Mouse (Mus musculus): ENCODE measurements around the gene Igsf21.
A peak's percentile ranks its signal among the peaks of the same experiment; 100 is the strongest.

Gene Igsf21

DNA sequence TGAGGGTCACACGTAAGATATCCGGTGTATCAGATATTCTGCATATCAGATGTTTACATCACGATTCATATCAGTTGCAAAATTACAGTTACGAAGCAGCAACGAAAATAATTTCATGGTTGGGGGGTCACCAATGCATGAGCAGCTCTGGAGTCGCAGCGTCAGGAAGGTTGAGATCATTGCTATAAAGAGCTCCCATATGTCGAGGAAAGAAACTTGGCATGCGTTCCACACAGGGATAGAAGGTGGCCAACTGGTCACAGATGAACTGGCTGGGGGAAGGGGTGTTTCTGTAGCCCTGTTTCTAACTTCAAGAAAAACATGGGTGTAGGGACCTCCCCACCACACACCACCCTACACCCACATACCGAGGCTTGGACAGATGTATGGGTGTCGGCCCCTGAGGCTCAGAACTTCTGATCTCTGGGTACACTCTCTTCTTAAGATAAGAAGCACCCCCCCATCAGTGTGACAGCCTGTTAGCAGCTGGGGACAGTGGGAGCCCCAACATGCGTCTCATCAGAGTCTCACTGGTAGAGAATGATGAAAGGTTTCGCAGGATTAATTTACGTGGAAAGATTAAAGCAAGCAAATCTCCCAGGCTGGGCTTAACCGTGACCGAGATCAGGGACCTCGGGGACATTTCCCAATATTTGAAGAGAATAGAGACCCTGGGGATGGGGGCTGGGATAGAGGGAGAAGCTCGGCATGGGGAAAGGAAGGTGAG lies 54.1 kb downstream of the Igsf21 start:
- no peak for DNase-seq

DNA sequence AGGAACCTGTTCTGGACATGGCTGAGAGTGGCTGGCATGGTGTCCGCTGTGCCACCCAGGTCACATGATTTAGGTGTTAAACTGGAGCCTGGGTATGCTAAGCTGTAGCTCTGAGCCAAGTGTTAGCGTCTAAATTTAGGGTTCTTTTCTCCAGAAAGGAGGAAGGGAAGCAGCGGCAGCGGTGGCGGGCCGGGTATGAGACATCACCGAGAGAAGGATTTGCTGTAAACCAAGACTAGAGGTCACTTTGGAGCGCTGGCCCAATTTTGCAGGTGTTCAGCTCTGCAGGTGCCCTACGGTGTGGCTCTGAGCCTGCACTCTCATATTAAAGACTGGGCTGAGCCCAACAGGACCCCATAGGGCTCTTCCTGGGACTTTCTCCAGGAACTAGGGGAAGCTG lies 57.0 kb downstream of the Igsf21 start:
- no peak for DNase-seq

DNA sequence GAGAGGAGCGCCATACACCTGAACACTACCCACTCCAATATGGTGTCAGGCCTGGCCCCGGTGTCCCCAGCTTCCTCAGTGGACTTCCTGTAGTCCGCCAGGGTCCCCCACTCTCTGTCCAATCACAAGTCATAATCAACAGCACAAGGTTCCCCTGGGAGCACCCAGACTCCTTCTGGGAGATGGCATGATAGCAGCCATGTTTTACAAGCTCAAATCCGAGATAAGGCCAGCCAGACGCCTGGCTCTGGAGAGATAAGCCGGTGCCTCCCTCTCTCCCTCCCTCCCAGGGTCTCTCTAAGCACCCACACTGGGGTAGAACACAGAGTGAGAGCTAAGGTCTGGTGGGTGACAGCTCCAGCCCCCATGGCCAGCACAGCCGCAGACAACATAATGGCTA lies 58.0 kb downstream of the Igsf21 start:
- no peak for DNase-seq

DNA sequence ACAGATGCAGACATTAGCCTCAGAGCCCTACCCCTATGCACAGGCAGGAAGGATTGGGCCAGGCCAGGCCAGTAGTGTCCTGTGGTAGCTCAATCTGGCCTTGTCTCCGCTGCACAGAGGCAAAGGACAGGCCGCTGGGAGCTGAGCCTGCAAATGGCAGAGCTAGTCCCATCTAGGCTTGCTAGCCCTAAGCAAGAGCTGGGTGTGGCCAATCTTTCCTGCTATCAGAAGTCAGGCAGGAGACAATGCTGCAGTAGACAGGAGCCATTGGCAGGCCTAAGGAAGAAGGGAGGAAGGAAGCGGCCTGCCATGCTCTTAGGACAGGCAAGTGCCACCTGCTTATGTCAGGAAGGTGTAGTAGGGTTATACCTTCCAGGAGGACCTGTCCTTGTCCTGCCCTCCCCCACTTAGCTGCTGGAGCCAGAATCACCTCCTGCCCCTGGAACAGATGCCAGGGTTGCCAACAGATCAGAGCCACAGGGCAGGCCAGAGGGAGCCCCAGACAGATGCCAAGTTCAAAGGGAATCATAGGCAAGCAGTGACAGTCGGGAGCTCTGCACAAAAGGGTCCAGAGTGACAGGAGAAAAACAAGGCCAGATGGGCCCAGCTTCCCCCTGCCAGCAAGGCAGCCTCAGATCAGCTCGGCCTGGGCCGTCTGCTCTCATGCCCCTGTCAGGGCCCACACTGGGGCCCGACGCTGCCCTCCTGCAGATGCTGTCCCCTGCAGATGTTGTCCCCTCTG lies 59.0 kb downstream of the Igsf21 start:
- DNase-seq, result no peak

DNA sequence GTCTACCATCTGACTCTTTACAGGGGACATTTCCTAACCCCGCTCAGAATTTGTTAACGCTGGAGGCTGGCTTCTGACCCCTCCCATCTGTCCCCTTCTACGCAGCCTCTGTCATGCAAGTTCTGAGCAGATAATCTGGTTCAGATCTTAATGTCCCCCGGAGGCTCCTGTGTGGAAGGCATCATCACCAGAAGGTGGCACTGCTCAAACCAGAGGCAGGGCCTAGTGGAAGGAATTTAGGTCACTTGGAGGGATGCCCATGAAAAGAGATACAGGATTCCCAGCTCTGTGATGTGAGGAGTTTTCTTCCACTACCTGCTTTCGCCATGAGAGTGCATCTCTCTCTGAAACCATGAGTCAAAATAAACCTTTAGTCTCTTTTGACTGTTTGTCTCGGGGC lies 67.0 kb downstream of the Igsf21 start:
- DNase-seq, result no peak

DNA sequence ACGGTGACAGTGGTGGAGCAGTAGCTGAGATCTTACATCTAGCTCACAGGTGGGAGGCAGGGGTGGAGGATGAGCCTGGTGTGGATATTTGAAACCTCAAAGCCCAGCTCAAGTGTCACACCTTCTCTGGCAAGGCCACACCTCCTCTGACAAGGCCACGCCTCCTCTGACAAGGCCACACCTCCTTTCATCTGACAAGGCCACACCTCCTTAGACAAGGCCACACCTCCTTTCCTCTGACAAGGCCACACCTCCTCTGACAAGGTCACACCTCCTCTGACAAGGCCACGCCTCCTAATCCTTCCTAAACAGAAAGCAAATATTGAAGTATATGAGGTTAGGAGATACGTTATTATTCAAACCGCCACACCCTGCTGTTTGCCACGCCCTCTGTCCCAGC lies 69.5 kb downstream of the Igsf21 start:
- DNase-seq, result no peak

DNA sequence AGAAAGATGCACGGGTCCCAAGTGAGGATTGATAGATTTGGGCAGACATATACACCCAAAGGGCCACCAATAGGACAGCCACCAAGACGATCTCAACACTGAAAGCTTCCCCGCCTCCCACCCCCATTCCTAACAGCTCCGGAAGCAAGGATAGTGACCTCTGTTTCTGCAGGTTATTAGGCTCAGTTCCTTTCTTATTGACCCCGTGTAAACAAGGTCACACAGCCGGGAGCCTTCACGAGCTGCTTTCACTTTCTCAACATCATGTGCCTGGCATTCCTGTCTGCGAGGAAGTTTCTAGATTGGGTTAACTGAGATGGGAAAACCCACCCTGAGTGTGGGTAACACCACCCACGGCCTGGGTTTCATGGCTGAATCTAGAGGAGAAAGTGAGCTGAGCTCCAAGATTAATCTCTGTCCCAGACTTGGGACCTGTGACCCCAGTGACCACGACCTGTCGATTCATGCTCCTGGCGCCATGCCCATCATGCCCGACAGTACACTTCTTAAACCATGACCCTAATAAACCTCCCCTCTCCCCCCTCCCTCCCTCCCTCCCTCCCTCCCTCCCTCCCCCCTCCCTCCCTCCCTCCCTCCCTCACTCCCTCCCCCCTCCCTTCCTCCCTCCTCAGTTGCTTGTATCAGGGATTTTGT lies 72.7 kb downstream of the Igsf21 start:
- no peak for DNase-seq

DNA sequence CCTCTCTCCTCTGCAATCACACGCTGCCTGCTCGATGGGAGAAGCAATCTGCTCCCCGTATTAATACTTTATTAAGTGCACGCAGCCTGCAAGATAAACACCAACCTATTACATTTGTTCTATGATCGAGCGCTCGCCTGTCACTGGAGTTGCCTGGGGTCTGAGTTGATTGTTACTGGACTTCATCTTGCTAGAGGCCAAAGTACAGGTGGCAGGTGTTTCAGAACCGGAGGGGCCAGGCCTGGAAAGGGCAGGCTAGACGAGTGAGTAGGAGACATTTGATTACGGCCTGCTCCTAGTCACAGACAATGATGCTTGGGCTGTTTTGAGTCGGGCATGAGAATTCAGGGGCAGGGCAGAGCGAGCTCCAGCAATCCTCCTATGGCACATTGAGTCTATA lies 73.5 kb downstream of the Igsf21 start:
- no peak for DNase-seq

DNA sequence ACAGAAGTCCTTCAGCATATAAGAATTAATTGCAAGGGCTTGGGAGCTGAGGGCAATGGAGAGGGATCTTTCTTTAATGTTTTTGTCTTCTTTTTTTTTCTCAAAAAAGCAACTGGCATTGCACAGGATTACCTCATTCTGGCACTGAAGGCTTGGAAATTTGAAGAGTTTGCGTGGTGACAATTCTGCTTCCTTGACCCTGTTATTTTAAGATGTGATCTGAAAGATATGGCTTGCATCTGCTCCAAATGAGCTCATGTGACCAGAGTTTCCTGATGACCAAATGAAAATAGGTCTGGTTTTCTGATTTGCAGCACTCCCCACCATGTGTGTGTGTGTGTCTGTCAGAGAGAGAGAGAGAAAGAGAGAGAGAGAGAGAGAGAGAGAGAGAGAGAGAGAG lies 74.7 kb downstream of the Igsf21 start:
- no peak for DNase-seq

DNA sequence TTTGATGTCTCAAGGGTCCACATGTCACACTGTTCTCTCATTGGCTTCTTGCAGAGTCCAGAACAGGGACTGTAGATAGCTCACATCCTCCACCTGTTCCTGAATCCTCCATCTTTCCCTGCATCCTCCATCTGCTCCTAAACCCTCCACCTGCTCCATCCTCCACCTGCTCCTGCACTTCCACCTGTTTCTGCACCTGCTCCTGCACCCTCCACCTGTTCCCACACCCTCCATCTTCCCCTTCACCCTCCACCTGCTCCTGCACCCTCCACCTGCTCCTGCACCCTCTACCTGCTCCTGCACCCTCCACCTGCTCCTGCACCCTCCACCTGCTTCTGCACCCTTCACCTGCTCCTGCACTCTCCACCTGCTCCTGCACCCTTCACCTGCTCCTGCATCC lies 75.4 kb downstream of the Igsf21 start:
- no peak for DNase-seq

DNA sequence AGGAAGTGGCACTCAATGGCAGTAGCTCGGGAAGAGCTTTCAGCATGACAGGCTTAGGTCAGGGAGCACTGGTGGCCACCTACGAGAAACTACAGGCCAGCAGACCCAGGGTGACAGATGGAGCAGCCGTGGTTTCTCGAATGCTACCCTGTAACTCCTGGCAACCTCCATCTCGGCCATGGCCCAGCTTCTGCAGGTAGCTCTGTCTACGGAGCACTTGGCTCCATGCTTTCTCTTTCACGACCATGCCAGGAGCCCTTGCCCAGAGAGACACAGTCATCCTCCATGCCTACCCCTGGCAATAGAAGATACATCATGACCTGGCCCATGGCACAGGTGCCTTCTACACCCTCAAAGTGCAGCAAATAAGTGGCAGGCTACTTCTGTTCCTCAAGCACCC lies 80.7 kb downstream of the Igsf21 start:
- no peak for DNase-seq

DNA sequence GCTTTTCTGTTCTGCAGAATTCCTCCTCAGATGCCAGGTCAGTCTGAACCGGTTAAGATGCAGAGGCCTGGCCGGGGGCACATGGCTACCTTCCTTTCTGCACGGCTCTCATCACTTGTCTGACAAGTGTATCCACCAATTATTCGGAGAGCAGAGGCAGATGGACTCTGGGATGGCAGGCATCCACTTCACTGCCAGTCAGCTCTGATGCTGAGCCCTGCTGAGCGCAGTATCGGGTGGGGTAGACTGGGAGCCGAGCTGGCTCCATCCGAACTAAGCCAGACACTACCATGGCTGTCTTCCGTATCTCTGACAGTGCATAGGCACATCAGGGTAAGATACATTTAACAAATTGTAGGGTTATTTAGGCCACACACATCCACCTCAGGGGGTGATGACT lies 81.9 kb downstream of the Igsf21 start:
- DNase-seq, result no peak

DNA sequence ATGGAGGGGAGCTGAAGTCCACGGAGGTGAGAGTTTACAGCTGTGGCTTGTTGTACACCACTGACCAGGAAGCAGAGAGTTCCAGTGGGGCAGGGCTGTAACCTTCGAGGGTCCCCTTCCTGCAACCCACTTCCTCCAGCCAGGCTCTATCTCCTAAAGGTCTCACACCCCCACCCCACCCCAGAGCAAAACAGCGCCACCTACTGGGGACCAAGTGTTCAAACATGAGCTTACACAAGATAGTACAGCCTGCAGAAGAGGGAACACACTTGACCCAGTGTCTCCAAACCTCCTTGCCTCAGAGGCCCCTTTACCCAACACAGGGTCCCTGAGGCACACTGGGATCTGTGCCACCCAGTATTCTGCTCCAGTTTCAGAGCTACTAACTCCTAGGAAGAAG lies 87.0 kb downstream of the Igsf21 start:
- no peak for DNase-seq

DNA sequence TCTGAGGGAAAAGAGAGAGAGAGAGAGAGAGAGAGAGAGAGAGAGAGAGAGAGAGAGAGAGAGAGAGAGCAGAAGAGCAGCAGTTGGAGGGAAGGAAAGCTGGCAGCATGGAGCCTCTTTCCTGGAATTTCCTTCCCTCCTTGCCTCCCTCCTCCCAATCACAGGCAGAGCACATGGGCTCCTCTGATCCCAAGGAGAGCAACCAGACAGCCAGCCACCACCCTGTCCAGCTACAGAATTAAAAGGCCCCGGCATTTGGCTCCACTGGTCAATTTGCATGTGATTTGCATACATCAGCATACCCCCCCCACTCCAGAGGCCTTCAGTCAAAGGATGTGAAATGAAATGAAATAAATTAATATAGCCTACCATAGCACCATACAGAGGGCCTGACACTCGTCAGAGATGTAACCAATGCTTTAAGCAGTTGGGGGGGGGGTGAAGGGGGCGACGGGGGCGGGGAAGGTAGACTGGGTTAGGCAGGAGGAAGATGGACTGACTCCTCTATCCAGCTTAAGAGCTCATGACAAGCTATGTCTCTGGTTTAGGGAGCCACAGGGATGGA lies 91.6 kb downstream of the Igsf21 start:
- no peak for DNase-seq

DNA sequence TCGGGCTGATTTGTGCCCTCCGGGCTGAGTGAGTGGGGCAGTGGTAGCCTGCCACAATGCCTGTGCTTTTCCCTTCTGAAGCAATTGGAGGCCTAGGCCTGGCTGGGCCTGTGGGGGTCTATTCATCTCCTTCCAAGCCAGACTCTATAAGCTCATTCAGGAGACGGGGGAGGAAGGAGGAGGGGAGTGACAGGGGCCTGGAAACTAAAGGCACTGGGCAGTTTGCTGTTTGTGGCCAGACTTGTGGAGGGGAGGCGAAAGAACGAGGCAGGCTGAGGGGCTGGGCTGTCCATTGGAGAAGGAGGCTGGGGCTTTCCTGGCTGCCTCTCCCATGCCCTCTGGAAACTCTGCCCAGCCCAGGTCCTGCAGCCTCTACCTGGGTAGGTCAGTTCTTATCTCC lies 92.1 kb downstream of the Igsf21 start:
- no peak for DNase-seq

DNA sequence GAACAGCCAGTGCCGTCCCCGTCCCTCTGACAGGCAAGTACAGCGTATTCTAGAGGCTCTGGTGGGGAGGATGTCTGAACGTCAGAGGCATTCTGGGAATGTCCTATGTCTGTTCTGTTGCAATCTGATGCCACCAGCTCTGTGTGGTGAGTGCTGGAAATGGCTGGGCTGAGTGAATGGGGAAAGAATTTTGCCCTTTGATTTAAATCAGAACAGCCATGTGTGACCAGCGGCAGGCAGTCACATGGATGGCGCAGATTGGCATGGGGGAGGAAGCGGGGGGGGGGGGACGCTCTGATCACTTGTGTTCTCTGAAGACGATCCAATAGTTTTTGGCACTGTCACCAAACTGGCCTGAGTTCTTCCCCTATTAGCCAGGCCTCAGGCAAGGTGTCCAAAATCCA lies 92.9 kb downstream of the Igsf21 start:
- no peak for DNase-seq

DNA sequence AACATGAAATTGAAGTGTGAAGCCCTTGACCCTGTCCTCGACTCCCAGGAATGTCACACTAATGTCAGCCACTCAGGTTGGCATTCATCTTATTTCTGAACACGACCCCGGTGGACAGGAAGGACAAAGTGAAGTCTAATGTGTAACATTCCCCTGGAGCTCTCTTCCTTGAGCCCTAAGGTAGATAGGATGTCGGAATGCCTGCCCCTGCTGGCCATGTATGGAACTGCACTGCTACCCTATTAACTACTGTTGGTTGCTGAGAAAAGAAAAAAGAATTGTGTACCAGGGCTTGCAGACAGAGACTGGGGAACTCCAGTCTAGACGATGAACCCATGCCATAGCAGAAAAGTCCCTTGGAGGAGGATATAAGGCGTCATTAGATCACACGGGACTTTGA lies 93.5 kb downstream of the Igsf21 start:
- no peak for DNase-seq

DNA sequence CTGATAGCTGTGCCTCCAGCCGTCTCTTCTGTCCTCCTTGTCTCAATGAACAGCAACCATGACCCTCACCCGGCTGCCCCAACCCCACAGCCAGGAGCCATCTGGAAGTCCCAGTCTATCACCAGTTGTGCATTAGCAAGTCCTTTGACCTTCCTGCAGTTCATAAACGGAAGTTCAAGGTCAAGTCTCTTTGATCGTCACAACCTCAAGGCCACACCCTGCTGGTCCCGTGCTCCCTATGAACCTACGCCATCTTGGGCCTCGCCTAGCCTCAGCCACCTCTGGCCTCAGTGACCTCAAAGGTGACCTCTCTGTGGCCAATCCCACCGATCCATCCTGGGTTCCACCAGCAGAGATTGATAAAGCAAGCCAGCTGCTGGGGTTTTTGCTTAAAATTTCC lies 96.9 kb downstream of the Igsf21 start:
- DNase-seq, result no peak

DNA sequence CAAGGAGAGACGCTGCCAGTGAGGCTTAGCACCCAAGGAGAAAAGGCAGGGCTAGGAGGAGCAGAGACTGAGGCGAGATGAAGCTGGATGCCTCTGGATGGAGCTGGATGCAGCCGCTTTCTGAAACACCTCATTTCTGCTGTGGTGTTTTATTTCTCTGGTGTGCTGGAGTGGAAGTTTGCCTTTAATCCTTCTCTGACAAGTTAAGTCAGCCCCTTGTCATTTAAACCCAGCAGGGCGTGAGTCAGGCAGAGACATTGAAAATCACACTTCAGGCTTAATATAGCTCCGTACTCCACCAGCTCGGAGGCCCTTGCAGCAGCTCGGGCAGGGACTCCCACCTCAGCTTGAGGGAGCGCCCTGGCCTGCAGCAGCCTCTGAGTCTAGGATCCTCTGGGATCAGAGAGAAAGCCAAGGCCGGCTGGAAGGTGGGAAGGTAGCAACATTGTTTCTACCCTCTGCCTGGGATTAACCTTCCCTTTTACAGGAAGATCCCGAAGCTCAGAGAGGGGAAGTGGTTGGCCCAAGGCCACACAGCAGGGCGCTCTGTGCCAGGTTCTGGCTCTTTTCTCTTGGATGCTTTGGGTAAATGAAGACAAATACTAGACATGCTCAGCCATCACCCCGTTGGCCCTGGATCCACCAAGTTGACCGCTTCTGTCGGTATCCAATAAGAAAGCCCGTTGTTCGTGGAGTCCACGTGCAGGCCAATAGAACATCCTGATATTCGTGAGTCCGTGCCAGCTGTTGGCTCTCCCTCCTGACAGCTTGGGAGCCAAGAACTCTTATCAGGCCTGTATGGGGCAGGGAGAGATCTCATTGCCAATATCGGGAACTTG lies 98.5 kb downstream of the Igsf21 start:
- peak; percentile 93 for DNase-seq

DNA sequence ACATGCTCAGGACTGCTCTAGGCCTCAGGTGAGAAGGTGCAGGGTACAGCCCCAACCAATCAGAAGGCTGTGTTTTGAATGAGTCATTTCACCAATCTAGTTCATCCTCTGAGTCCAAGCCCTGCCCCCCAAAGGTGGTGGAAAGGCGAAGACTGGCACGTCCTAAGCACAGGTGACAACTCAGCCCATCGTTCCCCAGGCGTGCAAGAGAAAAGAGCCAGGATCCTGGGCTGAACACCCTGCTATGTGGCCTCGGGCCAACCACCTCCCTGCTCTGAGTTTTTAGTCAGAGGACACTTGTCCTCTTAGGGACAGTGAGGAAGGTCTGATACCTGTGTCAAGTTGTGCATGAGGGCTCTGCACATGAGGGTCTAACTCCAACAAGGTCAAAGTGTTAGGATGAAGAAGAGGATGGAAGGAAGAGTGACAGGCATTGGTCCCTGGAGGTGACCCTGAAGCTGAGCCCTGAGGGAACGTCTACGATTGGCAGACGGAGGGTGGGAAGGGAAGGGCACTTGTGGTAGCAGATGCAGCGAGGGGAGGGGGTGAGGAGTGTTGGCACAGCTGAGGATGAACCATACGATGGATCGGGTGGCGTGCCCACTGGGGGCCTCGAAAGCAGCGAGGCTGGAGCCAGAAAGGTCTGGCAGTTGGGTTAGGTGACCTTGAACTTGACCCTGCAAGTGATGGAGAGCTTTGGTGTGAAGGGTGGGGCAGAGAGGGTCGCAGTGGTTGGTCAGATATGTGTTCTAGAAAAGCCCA lies 99.3 kb downstream of the Igsf21 start:
- no peak for DNase-seq

DNA sequence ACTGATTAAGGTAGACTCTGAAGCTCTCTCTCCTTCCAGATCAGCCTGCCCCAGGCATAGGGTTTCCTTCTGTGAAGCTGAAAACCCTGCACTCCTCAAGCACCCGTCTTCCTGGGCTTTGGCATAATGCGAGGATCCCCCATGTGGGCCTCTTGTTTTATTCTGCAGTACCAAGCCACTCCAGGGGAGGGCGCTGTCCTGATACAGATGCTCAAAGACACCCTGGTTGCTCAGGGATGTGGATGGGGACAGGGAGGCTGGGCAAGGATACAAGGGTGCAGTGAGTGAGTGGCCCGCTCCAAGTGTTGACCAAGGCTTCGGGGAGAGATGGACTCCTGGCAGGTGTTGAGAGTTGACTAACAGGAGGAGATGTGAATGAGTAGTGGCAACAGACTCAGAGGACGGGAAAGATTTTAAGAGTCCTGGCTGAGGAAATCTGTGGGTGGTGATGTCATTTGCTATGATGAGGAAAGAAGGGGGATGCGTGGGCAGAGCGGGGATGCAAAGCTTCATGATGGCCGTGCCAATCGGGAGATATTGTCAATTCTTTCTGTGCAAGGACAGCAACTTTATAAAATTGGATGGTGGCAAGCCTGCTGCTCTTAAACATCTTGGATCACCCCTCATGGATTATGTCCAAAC lies 102.6 kb downstream of the Igsf21 start:
- DNase-seq, result no peak

DNA sequence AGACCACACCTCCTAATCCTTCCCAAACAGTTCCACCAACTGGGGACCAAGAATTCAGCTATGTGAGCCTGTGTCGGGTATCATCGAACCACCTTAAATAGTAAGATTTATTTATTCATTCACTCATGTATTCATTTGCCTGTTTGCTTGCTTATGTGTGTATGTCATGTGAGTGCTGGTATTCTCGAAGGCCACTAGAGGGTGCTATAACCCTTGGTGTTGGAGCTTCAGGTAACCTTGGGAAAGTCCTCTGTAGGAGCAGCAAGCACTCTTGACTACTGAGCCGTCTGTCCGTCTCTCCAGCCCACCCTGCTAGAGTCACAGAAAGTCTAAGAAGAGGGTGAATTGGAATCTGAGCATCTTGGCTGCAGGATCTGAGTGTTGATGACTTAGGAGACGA lies 103.4 kb downstream of the Igsf21 start:
- no peak for DNase-seq

Measured in heart, adult 11 months (tissue).